Mouse (Mus musculus): ENCODE data around the gene Ccdc121.

The Ccdc121 gene

GRCm38 (mm10) chr1:181511307-181511706 is at the start of gene Ccdc121:
Ccdc121 (minus strand) TSS chr1:181511451.
- no peak for DNase-seq (ENCODE audit: inconsistent ontology term)

GRCm38 (mm10) chr1:181560325-181560724 is 49.1 kb upstream of the Ccdc121 start:
- no peak for DNase-seq (ENCODE audit: inconsistent ontology term)

GRCm38 (mm10) chr1:181559655-181560054 is 48.4 kb upstream of the Ccdc121 start:
- DNase-seq (ENCODE audit: inconsistent ontology term) = no peak

GRCm38 (mm10) chr1:181555475-181555874 is 44.2 kb upstream of the Ccdc121 start:
- no peak for DNase-seq (ENCODE audit: inconsistent ontology term)

- DNase-seq (ENCODE audit: inconsistent ontology term) = peak; percentile 82
These were observed 41.5 kb upstream of the Ccdc121 start for GRCm38 (mm10) chr1:181552533-181553410.

GRCm38 (mm10) chr1:181550826-181551225 is 39.6 kb upstream of the Ccdc121 start:
- DNase-seq (ENCODE audit: inconsistent ontology term) = no peak

- DNase-seq (ENCODE audit: inconsistent ontology term) = no peak
These were observed 38.7 kb upstream of the Ccdc121 start for GRCm38 (mm10) chr1:181549987-181550386.

GRCm38 (mm10) chr1:181545044-181545772 is 34.0 kb upstream of the Ccdc121 start:
- peak; percentile 61 for DNase-seq (ENCODE audit: inconsistent ontology term)

GRCm38 (mm10) chr1:181543711-181544383 is 32.6 kb upstream of the Ccdc121 start:
- DNase-seq (ENCODE audit: inconsistent ontology term) = peak; percentile 39

- no peak for DNase-seq (ENCODE audit: inconsistent ontology term)
These were observed 28.9 kb upstream of the Ccdc121 start for GRCm38 (mm10) chr1:181539846-181540769.

GRCm38 (mm10) chr1:181537627-181538525 is 26.6 kb upstream of the Ccdc121 start:
- DNase-seq (ENCODE audit: inconsistent ontology term) = no peak

GRCm38 (mm10) chr1:181535165-181535873 is 24.1 kb upstream of the Ccdc121 start:
- peak; percentile 87 for DNase-seq (ENCODE audit: inconsistent ontology term)

- peak; percentile 64 for DNase-seq (ENCODE audit: inconsistent ontology term)
These were observed 18.1 kb upstream of the Ccdc121 start for GRCm38 (mm10) chr1:181529368-181529767.

GRCm38 (mm10) chr1:181525996-181526395 is 14.7 kb upstream of the Ccdc121 start:
- DNase-seq (ENCODE audit: inconsistent ontology term) = no peak

- peak; percentile 54 for DNase-seq (ENCODE audit: inconsistent ontology term)
These were observed 12.6 kb upstream of the Ccdc121 start for GRCm38 (mm10) chr1:181523831-181524230.

GRCm38 (mm10) chr1:181521401-181522091 is 10.3 kb upstream of the Ccdc121 start:
- DNase-seq (ENCODE audit: inconsistent ontology term) = no peak

- no peak for DNase-seq (ENCODE audit: inconsistent ontology term)
These were observed 7.9 kb upstream of the Ccdc121 start for GRCm38 (mm10) chr1:181519137-181519536.

GRCm38 (mm10) chr1:181518046-181518445 is 6.8 kb upstream of the Ccdc121 start:
- DNase-seq (ENCODE audit: inconsistent ontology term) = no peak
